Mouse (Mus musculus) neutrophil, adult 59 days (primary cell): ENCODE results near the gene Il22ra2. TPM values are rescaled to one million over a fixed set of nuclear protein-coding genes. Genes with fewer than 3 reads are reported as not detected.

Experiments used
- total RNA-seq, 2 experiments: library from RNA; stranded (reverse); gene quantifications; 1 replicate in 1 of 2; 2 replicates in 1 of 2; pipeline ENCODE4 v1.2.4; 2023

Gene Il22ra2
- total RNA-seq = 1 to 10 TPM; 1.0 to 1.4 TPM

GRCm38 (mm10) chr10:19621408-19622048 is at the start of gene Il22ra2:
TSS of gene Il22ra2 (plus strand) at chr10:19621998.

GRCm38 (mm10) chr10:19591641-19592441 is 30.0 kb upstream of the Il22ra2 start, which contains the start of gene Ifngr1:
TSS of gene Ifngr1 (plus strand) at chr10:19591949.

Other genes with a start within 250 kb of the Il22ra2 start
- gene Ifngr1, start 30.0 kb upstream of the Il22ra2 start, total RNA-seq = 100 to 1,000 TPM; 125 to 157 TPM
- not detected for gene Il20ra, start 90.6 kb downstream of the Il22ra2 start, total RNA-seq
- under 1 TPM; 0.22 to 0.29 TPM for gene Slc35d3, start 229.5 kb downstream of the Il22ra2 start, total RNA-seq